Mouse (Mus musculus) stomach, postnatal 0 days (tissue): ENCODE results near the gene Dmc1.

Source experiments
- CTCF ChIP-seq: IDR thresholded peaks from 2 replicates; pipeline ENCODE4 v1.5.1; 2016; ENCODE audit warnings: antibody characterized with exemption, low read depth, mild to moderate bottlenecking, moderate library complexity
- EP300 ChIP-seq: optimal IDR thresholded peaks from 2 replicates; pipeline ENCODE3; 2016; ENCODE audit warnings: antibody characterized with exemption

GRCm38 (mm10) chr15:79630471-79630870, 25.6 kb upstream of the Dmc1 start:
- TF ChIP-seq CTCF (no peak), EP300 (no peak)
